In the genomic region with DNA sequence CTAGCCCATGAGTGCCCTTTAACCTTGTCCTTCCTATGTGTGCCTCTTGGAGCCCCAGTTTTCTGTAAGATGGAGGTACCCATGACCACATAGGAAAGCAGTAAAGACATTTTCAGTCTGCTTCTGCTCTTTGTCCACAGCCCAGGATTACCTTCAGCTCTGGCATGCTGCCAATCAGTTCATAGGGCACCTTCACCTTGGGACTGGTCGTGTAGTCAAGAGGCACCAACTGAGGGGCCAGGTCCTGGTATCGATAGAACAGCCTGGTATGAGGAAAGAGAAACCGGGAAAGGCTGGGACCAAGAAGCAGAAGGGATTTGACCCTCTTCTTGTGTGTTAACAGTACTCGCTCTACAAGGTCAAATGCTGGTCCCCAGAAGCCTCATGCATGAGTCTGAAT, we compare ENCODE assay signal across 19 mouse cellular contexts. TPM values are rescaled to one million over a fixed set of nuclear protein-coding genes. Genes with fewer than 3 reads are reported as not detected.
"Had no signal": no experiment of that assay in that cellular context is flagged by ENCODE, and none has a peak within 500 bp of the region (broad histone marks: within the 10 kb centered on the region; RNA-seq: fewer than 3 reads in every experiment).

No protein-coding gene starts in this region.

- H3K36me3 ChIP-seq: limb, embryonic 13.5 days; liver, embryonic 12.5 days; midbrain, embryonic 10.5 days; neural tube, embryonic 15.5 days had no signal

- H3K4me3 ChIP-seq: limb, embryonic 13.5 days; liver, embryonic 12.5 days; midbrain, embryonic 10.5 days; myocyte; neural tube, embryonic 15.5 days had no signal

- DNase-seq: left cerebral cortex, postnatal 4 days; lung, embryonic 14.5 days; lung, postnatal 10 days; lung, postnatal 4 days; midbrain, embryonic 14.5 days; right cerebral cortex, adult 18-20 months; right cerebral cortex, postnatal 25 days; thymus, adult 18-20 months had no signal

- H3K27me3 ChIP-seq: limb, embryonic 13.5 days; liver, embryonic 12.5 days had no signal

- H3K9me3 ChIP-seq: limb, embryonic 13.5 days; liver, embryonic 12.5 days; neural tube, embryonic 15.5 days had no signal

- H3K4me1 ChIP-seq: limb, embryonic 13.5 days; liver, embryonic 12.5 days; midbrain, embryonic 10.5 days; neural tube, embryonic 15.5 days had no signal

- ATAC-seq: hindbrain, embryonic 16.5 days; liver, embryonic 12.5 days had no signal

- H3K4me2 ChIP-seq: limb, embryonic 13.5 days; liver, embryonic 12.5 days; lung, embryonic 14.5 days; neural tube, embryonic 15.5 days had no signal

- H3K27ac ChIP-seq: limb, embryonic 13.5 days; liver, embryonic 12.5 days; midbrain, embryonic 10.5 days; neural tube, embryonic 15.5 days had no signal

- H3K9ac ChIP-seq: limb, embryonic 13.5 days; liver, embryonic 12.5 days; lung, embryonic 14.5 days; neural tube, embryonic 15.5 days had no signal

RNA-seq across cellular contexts. Expression of a gene that starts 2.4 kb away (rescaled TPM):
- polyA plus RNA-seq: hindbrain, embryonic 16.5 days; large intestine, adult 2 months; limb, embryonic 13.5 days; liver, embryonic 12.5 days; liver, embryonic 16.5 days; lung, embryonic 14.5 days; midbrain, embryonic 10.5 days; midbrain, embryonic 14.5 days; myocyte; neural tube, embryonic 11.5 days; neural tube, embryonic 15.5 days; small intestine, adult 2 months had no signal

RNA-seq across cellular contexts. Expression of a gene that starts 3.2 kb away (rescaled TPM):
- polyA plus RNA-seq: hindbrain, embryonic 16.5 days; inflammation-experienced regulatory T-cells, adult 6 months; large intestine, adult 2 months; limb, embryonic 13.5 days; liver, embryonic 12.5 days; liver, embryonic 16.5 days; lung, embryonic 14.5 days; midbrain, embryonic 10.5 days; midbrain, embryonic 14.5 days; myocyte; neural tube, embryonic 11.5 days; neural tube, embryonic 15.5 days; small intestine, adult 2 months had no signal

RNA-seq across cellular contexts. Expression of a gene that starts 20.8 kb away (rescaled TPM):
- polyA plus RNA-seq: hindbrain, embryonic 16.5 days; limb, embryonic 13.5 days; midbrain, embryonic 10.5 days; midbrain, embryonic 14.5 days; myocyte; neural tube, embryonic 11.5 days; neural tube, embryonic 15.5 days had no signal
